Mouse (Mus musculus) mesoderm, embryonic 11.5 days (tissue): ENCODE measurements around the gene Gucy2d.

Experiments
- DNase-seq: peaks from one replicate; pipeline ENCODE4 v3.0.0-alpha.2; 2012; ENCODE audit warnings: low read depth, low spot score

Gucy2d gene

GRCm38 (mm10) chr7:98513251-98513650 lies 73.0 kb downstream of the Gucy2d start:
- no peak for DNase-seq

DNA sequence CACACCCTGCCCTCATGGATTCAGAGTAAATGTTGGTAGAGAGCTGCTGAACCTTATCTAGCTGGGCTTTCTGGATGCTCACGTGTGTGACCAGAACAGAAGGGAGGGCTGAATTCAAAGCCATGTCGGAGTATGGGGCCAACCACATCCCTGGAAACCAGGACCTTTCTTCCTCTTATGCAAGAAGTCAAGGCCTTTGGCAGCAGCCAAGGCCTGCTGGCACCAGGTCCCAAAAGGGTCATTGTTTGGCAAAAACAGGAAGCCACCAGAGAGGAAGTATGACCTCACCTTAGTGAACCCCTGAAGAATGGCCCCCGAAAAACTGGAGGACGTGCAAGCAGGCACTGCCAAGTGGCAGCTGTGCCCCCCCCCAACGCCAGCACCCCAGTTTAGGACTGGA lies 82.4 kb downstream of the Gucy2d start:
- no peak for DNase-seq

DNA sequence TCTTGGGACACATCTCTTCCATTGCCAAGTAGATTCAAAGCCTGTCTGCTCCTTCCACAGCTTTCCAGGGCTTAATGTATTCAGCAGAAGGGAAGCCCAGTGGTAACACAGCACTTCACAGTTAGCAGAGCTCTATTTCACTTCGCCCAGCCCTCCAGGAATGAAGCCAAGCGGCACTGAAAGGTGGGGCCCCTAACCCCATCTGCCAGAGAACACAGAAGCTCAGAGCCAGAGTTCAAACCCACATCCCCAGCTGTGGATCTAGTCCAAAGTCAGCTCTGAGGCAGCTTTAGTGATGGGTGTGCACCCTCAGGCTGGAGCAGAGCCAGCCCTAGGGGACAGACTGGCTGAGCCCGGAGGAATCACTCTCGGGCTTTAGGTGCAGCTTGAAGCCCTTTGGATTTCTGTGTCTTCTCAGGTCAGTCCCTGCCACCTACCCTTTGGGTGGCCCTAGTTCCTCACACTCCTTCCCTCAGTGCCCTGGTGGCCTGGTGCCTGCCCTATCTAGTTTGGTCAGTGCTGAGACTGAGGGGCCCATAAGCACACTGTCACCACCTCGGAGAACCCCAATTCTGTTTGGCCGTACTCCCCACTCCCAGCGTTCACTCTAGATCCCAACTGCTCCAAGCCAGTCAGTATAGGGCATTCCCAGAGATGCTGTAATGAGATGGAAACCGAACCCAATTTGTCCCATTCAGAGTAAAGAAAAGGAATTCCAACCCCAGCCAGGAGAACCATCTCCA lies 83.0 kb downstream of the Gucy2d start:
- DNase-seq = no peak

DNA sequence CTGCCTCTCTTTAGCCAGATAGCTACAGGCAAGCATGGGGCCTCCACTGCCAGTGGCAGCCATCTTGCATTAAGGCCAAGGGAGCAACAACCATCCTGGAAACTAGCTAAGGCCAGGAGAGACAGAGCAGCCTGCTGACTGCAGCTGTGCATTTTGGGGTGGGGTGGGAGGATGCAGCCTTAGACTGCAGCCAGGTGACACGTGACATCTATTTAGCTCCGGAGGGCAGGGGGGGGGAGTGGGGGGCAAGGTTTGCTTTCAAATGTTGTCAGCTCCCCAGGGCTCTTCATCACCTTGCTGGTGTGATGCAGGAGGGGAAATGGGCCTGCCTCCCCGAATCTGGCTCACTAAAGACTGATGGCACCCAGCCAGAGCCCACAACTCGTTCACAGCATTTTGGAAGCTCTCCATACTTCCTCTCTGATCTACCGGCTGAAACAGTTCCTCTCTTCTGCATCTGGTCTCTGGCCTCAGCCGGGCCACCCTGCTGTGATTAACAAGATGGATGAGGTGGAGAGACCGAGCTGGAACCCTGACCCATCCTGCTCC lies 83.7 kb downstream of the Gucy2d start:
- DNase-seq = peak; percentile 31

DNA sequence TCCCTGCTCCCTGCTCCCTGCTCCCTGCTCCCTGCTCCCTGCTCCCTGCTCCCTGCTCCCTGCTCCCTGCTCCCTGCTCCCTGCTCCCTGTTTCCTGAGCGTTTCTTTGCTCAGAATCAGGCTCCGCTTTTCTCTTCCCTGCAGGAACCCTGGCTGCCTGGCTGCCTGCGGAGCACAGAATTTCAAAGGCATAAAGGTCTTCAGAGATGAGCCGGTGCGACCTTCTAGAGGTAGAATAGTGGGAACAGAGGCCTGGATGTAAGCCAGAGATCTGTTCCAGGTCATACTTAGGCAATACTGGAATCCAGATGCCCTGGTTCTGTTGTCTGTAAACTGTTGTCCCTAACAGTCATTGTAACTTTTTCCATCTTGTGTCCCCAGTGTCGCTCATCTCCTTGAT lies 84.2 kb downstream of the Gucy2d start:
- no peak for DNase-seq

GRCm38 (mm10) chr7:98524869-98525699 lies 84.9 kb downstream of the Gucy2d start:
- no peak for DNase-seq
